Mouse (Mus musculus) forebrain, embryonic 10.5 days (tissue): Measurements from ENCODE around the gene Dbp. TPM values are rescaled to one million over a fixed set of nuclear protein-coding genes. Genes with fewer than 3 reads are reported as not detected.

Experiments
- DNase-seq: peaks from one replicate; pipeline ENCODE4 v3.0.0-alpha.2; 2017; ENCODE audit warnings: low spot score; ENCODE audit errors: extremely low spot score
- H3K27ac ChIP-seq: fragments of 300-500 bp; sonication (generic); 2 replicates; pipeline ENCODE4 v1.5.1; 2016; ENCODE audit warnings: mild to moderate bottlenecking
- H3K27me3 ChIP-seq: fragments of 300-500 bp; sonication (generic); 2 replicates; pipeline ENCODE4 v1.6.1; 2016; ENCODE audit warnings: mild to moderate bottlenecking; ENCODE audit not compliant: poor library complexity, severe bottlenecking
- H3K36me3 ChIP-seq: fragments of 300-500 bp; sonication (generic); replicated peaks from 2 replicates; pipeline ENCODE4 v1.6.1; 2016; ENCODE audit warnings: mild to moderate bottlenecking, moderate library complexity
- H3K4me1 ChIP-seq: fragments of 300-500 bp; sonication (generic); 2 replicates; pipeline ENCODE4 v1.6.1; 2016
- H3K4me3 ChIP-seq: fragments of 300-500 bp; sonication (generic); 2 replicates; pipeline ENCODE4 v1.5.1; 2016; ENCODE audit warnings: mild to moderate bottlenecking, moderate library complexity
- H3K9me3 ChIP-seq: fragments of 300-500 bp; sonication (generic); 2 replicates; pipeline ENCODE4 v1.6.1; 2016; ENCODE audit warnings: mild to moderate bottlenecking, moderate library complexity
- WGBS: fragments of 180-500 bp; shearing (Covaris S2); methylation state at CpG from one replicate; pipeline ENCODE4 v1.1.7; 2016; 5-methylcytosine and 5-hydroxymethylcytosine counted together
- polyA plus RNA-seq: library from polyadenylated mRNA; unstranded; fragments of >200 nt; fragmentation: Nextera tagmentation; extraction: Ambion mirVana; gene quantifications from 2 replicates; pipeline ENCODE4 v1.2.1, GENCODE M21; 2016

Dbp gene
- polyA plus RNA-seq, 1 experiment from 2014 or later: 2.6 TPM

DNA sequence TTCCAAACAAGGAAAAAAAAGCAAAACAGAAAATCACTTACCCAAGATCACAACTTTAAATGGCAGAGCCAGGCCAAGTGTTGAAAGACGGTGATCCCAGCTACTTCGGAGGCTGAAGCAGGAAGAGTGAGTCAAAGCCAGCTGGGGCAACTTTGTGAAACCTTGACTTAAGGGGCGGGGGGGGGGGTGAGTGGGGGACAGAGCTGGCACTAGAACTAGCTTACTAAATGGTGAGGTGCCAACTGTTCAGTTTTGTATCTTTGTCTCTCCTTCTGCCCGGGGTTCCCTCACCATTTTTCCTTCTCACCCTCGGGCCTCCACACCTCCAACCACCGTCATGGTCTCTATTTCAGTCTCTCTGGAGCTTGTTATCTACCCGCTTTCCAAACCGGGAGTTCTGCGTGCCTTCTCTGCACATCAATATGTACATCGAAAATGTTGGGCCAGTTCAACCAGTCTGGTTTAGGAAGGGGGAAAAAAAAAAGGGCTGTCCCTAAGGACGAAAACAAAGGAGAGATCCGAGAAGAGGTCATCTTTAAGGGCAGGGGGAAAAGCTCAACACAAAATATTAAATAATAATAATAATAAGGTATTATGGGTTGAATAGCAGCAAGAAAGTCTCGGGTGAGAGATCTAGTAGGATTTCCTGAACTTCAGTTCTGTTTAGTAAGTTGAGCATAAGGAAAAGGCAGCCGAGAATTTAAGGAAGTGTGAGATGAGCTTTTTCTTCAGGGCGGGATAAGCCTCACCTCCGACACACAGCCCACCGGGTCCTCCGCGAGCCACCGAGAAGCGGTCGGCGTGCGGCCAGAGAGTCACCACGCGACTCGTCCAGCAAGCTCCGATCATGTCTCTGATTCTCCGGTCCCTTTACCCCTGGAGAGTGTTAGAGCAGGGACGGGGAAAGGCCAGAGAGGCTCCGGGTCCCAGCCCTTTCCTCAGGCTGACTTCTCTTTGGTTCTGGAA lies 12.3 kb downstream of the Dbp start:
- peaks cover 69% of the 10 kb centered on the region for H3K4me1 ChIP-seq
- no peak for DNase-seq
- no peaks in the 10 kb centered on the region for H3K9me3 ChIP-seq
- peak overlapping the region; percentile 98 for H3K27ac ChIP-seq
- WGBS: 12% methylated on average over 31 of the region's 31 CpGs
- H3K27me3 ChIP-seq: no peaks in the 10 kb centered on the region
- H3K4me3 ChIP-seq: peak overlapping the region; percentile 96
- H3K36me3 ChIP-seq: peaks cover 52% of the 10 kb centered on the region

DNA sequence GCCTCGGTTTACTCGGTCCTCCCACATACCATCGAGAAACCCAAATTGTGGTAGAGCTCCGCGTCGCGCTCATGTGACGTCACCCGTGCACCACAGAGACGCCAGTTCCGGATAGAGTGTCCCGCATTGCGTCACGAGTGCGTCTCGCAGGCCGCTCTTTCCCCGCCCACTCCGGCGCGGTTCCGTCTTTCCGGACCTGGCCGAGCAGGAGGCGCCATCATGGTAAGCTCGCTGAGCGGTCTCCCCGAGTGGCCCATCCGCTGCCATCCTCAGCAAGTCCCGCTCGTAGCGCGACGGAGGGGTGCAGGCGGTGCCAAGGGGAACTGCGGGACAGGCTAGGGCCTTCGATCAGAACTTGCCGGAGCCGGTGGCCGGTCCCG lies 13.0 kb downstream of the Dbp start, which contains the start of gene Sphk2:
Gene Sphk2, minus strand, starts transcription at position 85 of the 380 bp plus-strand sequence.
- peaks cover 64% of the 10 kb centered on the region for H3K4me1 ChIP-seq
- peak; percentile 98 for DNase-seq
- H3K9me3 ChIP-seq: no peaks in the 10 kb centered on the region
- peaks cover 52% of the 10 kb centered on the region for H3K36me3 ChIP-seq
- H3K4me3 ChIP-seq: peak within 1 kb of the TSS; percentile 96
- H3K27ac ChIP-seq: peak within 1 kb of the TSS; percentile 98
- WGBS: under 1% methylated on average over 41 of the region's 41 CpGs
- H3K27me3 ChIP-seq: no peaks in the 10 kb centered on the region

DNA sequence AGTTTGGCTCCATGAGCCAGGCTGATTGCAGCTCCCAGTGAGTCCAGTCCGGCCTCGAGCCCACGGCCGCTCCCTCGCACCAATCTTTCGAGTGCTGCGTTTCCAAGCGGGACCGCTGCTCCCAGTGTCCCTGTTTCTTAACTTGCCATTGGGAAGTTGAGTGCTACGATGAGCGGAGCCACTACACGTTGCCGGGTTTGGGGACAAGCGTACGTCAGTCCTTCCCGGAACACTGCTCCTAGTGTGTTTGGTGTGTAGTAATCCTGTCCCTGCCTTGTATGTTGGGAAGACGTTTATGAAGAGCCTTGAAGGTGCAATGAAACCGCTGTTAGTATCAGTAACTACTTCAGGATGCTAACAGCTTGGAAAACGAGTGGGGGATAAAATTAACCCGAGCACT lies 13.4 kb downstream of the Dbp start:
- Histone ChIP-seq H3K4me1 (peaks cover 63% of the 10 kb centered on the region), H3K27ac (peak overlapping the region; percentile 98), H3K9me3 (no peaks in the 10 kb centered on the region), H3K36me3 (peaks cover 52% of the 10 kb centered on the region), H3K27me3 (no peaks in the 10 kb centered on the region), H3K4me3 (peak overlapping the region; percentile 96)
- WGBS: under 1% methylated on average over 20 of the region's 20 CpGs
- DNase-seq: no peak

DNA sequence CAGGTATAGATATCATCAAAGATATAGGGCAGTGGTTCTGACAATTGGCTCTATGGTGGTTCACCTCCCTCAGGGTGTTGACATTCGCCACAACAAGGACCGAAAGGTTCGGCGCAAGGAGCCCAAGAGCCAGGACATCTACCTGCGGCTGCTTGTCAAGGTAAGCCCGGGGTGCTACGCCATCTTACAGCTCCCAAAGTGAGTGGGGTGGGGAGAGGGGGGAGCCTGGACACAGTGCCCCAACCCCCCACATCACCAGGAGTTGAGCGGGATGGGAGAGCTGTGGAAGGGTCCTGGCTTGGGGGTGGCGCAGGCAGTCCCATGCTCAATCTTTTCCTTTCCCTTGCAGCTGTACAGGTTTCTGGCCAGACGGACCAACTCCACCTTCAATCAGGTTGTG lies 14.3 kb downstream of the Dbp start:
- H3K4me3 ChIP-seq: peak overlapping the region; percentile 96
- no peaks in the 10 kb centered on the region for H3K27me3 ChIP-seq
- H3K4me1 ChIP-seq: peaks cover 56% of the 10 kb centered on the region
- peaks cover 56% of the 10 kb centered on the region for H3K36me3 ChIP-seq
- H3K9me3 ChIP-seq: no peaks in the 10 kb centered on the region
- WGBS: 87% methylated on average over 10 of the region's 10 CpGs
- DNase-seq: no peak
- H3K27ac ChIP-seq: peak overlapping the region; percentile 98

DNA sequence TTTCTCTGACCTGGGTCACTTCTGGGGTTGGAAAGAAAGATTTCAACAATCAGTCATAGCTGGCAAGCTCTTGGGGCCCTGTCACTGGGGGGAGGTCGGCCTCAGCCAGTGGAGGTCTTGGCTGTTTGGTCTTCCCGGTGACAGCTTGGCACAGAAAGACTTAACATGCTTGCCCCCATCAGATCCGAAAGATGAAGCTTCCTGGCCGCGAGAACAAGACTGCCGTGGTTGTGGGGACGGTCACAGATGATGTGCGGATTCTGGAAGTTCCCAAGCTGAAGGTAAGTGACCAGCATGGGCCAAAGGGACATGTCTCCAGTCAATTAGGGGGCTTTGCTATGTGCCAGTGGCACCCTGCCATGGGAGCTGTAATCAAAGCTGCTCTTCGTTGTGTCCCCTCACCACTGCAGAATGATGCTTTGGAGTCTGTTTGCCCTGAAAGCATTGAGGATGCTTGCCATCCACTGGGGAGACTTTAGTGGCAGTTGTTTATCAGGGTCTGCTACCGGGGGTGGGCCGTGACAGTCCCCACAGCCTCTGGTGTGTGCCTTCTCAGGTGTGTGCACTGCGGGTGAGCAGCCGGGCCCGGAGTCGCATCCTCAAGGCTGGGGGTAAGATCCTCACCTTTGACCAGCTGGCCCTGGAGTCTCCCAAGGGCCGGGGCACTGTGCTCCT lies 15.0 kb downstream of the Dbp start:
- WGBS: 94% methylated on average over 16 of the region's 16 CpGs
- Histone ChIP-seq H3K36me3 (peaks cover 63% of the 10 kb centered on the region), H3K27me3 (no peaks in the 10 kb centered on the region), H3K27ac (0 out of 2 replicates have a peak overlapping the region, but pooled peaks have one; percentile 98), H3K9me3 (no peaks in the 10 kb centered on the region), H3K4me1 (peaks cover 49% of the 10 kb centered on the region), H3K4me3 (peak overlapping the region; percentile 96)
- DNase-seq: no peak

DNA sequence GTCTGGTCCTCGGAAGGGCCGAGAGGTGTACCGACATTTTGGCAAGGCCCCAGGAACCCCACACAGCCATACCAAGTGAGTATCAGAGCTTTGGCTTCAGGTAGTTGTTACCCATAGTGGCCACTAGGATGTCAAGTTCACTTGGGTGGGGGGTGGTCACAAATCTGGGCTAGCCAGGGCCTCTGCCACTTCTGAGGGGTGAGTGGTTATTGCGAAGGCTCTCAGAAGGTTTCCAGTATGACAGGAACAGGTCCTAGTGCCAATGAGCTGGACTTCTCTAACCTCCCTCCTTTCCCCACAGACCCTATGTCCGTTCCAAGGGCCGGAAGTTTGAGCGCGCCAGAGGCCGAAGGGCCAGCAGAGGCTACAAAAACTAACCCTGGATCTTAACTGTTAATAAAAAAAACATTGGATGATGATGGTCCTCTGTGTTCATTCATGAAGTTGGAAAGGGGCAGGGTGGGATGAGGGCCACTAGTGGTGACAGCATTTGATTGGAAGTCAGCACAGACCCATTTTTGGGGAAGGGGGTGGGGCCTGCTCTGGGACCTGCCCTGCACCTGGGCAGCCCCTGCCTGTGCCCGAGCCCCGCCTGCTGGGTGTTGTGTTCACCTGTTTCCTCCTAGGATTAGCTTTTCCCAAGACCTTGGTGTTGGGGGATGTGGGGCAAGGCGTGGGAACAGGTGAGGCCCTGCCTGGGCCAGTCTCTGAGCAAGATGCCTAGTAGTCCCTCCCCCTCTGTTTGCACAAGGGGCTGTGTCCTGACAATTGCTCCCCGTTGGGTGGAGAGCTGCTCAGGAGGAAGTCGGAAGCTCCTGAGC lies 15.7 kb downstream of the Dbp start, which contains the start of gene Fam83e:
Gene Fam83e, plus strand, starts transcription at position 800 of the 821 bp plus-strand sequence.
- H3K36me3 ChIP-seq: peaks cover 70% of the 10 kb centered on the region
- no peaks in the 10 kb centered on the region for H3K9me3 ChIP-seq
- H3K4me1 ChIP-seq: peaks cover 42% of the 10 kb centered on the region
- DNase-seq: no peak
- no peaks in the 10 kb centered on the region for H3K27me3 ChIP-seq
- H3K4me3 ChIP-seq: peak within 1 kb of the TSS; percentile 96; the same call in 1 of the 2 replicates
- 85% methylated on average over 14 of the region's 14 CpGs for WGBS
- no peak within 1 kb of the TSS for H3K27ac ChIP-seq

DNA sequence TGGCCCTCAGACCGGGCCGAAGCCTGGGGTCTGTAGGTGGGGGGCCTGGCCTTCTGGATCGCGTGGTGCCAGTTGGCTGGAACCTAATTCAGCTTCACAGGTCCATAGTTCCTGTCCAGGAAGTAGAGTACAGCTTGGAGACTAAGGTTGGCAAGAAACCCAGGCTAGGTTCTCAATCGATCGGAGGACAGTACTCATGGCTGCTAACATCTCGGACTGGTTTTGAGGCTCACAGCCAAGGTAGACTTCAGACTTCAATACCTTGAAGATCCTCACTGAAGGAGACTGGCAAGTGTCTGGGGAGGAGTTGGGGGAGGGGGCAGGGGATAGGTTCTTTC lies 16.3 kb downstream of the Dbp start:
- Histone ChIP-seq H3K27ac (no peak overlapping the region), H3K36me3 (peaks cover 76% of the 10 kb centered on the region), H3K4me3 (no peak overlapping the region), H3K9me3 (no peaks in the 10 kb centered on the region), H3K27me3 (no peaks in the 10 kb centered on the region), H3K4me1 (peaks cover 36% of the 10 kb centered on the region)
- DNase-seq: no peak
- 77% methylated on average over 7 of the region's 7 CpGs for WGBS

DNA sequence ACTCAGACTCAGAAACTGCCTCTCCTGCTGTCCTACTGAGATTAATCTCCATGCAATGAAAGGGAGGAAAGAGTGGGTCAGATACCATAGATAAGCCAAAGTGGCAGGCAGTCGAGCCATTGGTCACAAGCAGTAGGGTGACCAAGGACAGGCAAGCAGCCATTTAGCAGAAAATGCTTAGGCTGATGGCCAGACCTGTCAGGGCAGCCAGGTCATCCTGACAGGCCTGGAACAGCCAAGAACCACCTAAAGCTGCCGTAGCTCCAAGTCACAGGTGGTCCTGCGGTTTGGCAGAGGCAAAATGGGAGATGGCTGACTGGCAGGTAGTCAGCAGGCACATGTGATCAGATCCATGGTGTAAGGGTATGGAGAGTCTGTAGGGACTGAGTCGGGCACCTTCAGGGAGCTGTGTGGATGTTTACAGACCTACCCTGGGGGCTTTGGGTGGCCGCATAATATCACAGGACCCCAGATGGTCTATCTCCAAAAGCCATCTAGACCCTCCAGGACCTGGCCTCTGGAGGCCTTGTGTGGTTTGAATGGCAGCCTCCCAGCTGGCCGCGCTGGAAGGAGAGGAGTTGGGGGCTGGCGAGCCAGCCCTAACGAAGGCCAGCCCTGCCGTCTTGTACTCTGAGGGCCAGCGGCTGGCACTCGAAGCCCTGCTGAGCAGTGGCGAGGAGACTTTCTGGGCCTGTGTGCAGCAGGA lies 16.9 kb downstream of the Dbp start:
- no peak overlapping the region for H3K27ac ChIP-seq
- H3K4me3 ChIP-seq: no peak overlapping the region; the same call in 1 of the 2 replicates
- 73% methylated on average over 13 of the region's 13 CpGs for WGBS
- H3K27me3 ChIP-seq: no peaks in the 10 kb centered on the region
- peaks cover 82% of the 10 kb centered on the region for H3K36me3 ChIP-seq
- peaks cover 30% of the 10 kb centered on the region for H3K4me1 ChIP-seq
- no peaks in the 10 kb centered on the region for H3K9me3 ChIP-seq
- DNase-seq: no peak

DNA sequence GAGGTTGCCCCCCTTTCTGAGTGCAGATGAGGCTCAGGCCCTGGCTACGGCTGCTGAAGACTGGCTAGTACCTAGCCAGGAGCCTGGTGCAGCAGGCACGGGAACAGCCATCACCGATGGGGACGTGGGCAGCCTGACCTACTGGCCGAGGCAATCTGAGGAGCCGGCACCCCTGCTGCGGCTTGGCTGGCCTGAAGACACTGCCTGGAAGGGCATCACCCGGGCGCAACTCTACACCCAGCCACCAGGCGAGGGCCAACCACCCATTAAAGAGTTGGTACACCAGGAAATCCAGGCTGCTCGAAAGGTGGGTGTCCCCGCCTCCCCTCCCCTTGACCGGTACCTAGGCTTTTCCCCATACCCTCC lies 17.4 kb downstream of the Dbp start:
- H3K4me3 ChIP-seq: no peak overlapping the region; the same call in none of the 2 replicates
- H3K36me3 ChIP-seq: peaks cover 87% of the 10 kb centered on the region
- H3K4me1 ChIP-seq: peaks cover 25% of the 10 kb centered on the region
- H3K27ac ChIP-seq: no peak overlapping the region
- DNase-seq: no peak
- 86% methylated on average over 13 of the region's 13 CpGs for WGBS
- no peaks in the 10 kb centered on the region for H3K27me3 ChIP-seq
- no peaks in the 10 kb centered on the region for H3K9me3 ChIP-seq

DNA sequence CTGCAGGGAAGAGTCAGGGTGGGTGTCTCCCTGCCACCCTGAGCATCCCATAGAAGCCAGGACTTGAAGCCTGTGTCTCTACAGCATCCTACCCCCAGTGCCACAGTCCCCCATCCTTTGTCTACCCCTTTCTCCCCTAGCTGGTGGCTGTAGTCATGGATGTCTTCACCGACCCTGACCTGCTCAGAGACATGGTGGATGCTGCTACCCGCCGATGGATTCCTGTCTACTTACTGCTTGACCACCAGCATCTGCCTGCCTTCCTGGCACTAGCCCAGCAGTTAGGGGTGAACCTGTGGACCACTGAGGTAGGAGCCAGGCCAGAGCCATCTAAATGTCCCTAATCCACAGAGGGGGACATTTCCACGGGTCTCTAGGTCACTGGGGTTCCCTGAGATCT lies 18.4 kb downstream of the Dbp start:
- no peaks in the 10 kb centered on the region for H3K9me3 ChIP-seq
- no peaks in the 10 kb centered on the region for H3K27me3 ChIP-seq
- no peak overlapping the region for H3K4me3 ChIP-seq
- peaks cover 97% of the 10 kb centered on the region for H3K36me3 ChIP-seq
- no peak overlapping the region for H3K27ac ChIP-seq
- 91% methylated on average over 4 of the region's 4 CpGs for WGBS
- no peak for DNase-seq
- H3K4me1 ChIP-seq: peaks cover 25% of the 10 kb centered on the region

DNA sequence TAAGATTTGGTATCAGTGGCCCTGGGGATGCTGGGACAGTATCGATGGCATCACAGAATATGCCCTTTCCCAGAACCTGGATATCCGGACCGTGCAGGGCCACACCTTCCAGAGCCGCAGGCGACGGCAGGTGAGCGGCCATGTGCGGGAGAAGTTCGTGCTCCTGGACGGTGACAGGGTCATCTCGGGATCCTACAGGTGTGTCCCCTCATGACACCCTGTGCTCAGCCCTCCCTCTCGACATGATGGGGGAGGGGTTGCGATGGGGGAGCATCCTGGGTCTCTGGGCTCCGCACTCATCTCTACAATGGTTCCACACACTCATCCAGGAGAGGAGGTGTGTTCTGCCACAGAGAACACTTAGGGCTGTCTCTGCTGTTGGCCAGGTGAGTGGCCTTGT lies 18.9 kb downstream of the Dbp start:
- peaks cover 100% of the 10 kb centered on the region for H3K36me3 ChIP-seq
- 93% methylated on average over 14 of the region's 14 CpGs for WGBS
- no peaks in the 10 kb centered on the region for H3K9me3 ChIP-seq

DNA sequence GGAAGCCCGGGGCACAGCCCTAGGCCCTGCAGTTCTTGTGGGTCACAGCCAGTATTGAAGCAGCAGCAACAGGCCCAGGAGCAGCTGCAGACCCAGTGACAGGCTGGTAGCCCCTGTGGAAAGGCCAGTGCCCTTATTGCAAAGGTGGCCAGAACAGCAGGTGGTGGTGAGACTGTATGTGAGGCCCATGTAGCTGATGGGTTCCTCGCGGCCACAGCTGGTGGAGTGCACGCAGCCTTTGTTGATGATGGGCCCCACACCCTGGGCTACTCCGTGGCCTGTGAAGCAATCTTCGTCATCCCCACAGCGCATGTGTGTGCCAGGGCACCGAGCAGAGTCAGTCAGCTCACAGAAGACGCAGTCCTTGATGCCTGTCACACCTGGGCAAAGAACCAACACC lies 20.3 kb downstream of the Dbp start:
- Histone ChIP-seq H3K27ac (no peak overlapping the region), H3K27me3 (no peaks in the 10 kb centered on the region), H3K4me1 (peaks cover 17% of the 10 kb centered on the region), H3K9me3 (no peaks in the 10 kb centered on the region), H3K36me3 (peaks cover 100% of the 10 kb centered on the region), H3K4me3 (no peak overlapping the region)
- no peak for DNase-seq
- 93% methylated on average over 9 of the region's 9 CpGs for WGBS

More for the DNA sequence above, 18.9 kb downstream of the Dbp start:
- H3K4me3 ChIP-seq: no peak overlapping the region
- peaks cover 23% of the 10 kb centered on the region for H3K4me1 ChIP-seq
- H3K27ac ChIP-seq: no peak overlapping the region
- no peak for DNase-seq
- no peaks in the 10 kb centered on the region for H3K27me3 ChIP-seq
